Mouse (Mus musculus) liver, embryonic 12.5 days (tissue): ENCODE measurements around the gene Taf3. TPM values are rescaled to one million over a fixed set of nuclear protein-coding genes. Genes with fewer than 3 reads are reported as not detected.

Source experiments
- ATAC-seq: fragments of 200-750 bp; cut with Nextera tagmentation; 2 replicates; pipeline ENCODE4 v1.8.0; 2017; ENCODE audit warnings: moderate number of reproducible peaks, mild to moderate bottlenecking, moderate library complexity
- H3K27ac ChIP-seq: fragments of 300-500 bp; sonication (generic); 2 replicates; pipeline ENCODE4 v1.5.1; 2016; ENCODE audit warnings: mild to moderate bottlenecking
- H3K27me3 ChIP-seq: fragments of 300-500 bp; sonication (generic); replicated peaks from 2 replicates; pipeline ENCODE4 v1.6.1; 2016; ENCODE audit warnings: mild to moderate bottlenecking, moderate library complexity
- H3K36me3 ChIP-seq: fragments of 300-500 bp; sonication (generic); 2 replicates; pipeline ENCODE4 v1.6.1; 2016; ENCODE audit warnings: mild to moderate bottlenecking, moderate library complexity
- H3K4me1 ChIP-seq: fragments of 300-500 bp; sonication (generic); 2 replicates; pipeline ENCODE4 v1.6.1; 2016
- H3K4me2 ChIP-seq: fragments of 300-500 bp; sonication (generic); 2 replicates; pipeline ENCODE4 v1.6.1; 2016; ENCODE audit warnings: mild to moderate bottlenecking, moderate library complexity
- H3K4me3 ChIP-seq: fragments of 300-500 bp; sonication (generic); 2 replicates; pipeline ENCODE4 v1.5.1; 2016; ENCODE audit warnings: mild to moderate bottlenecking, moderate library complexity
- H3K9ac ChIP-seq: fragments of 300-500 bp; sonication (generic); 2 replicates; pipeline ENCODE4 v1.6.1; 2016; ENCODE audit warnings: mild to moderate bottlenecking, moderate library complexity
- H3K9me3 ChIP-seq: fragments of 300-500 bp; sonication (generic); replicated peaks from 2 replicates; pipeline ENCODE4 v1.6.1; 2016; ENCODE audit warnings: mild to moderate bottlenecking, moderate library complexity
- WGBS: fragments of 180-500 bp; shearing (Covaris S2); methylation state at CpG from one replicate; pipeline ENCODE4 v1.1.7; 2016; ENCODE audit not compliant: insufficient replicate concordance; 5-methylcytosine and 5-hydroxymethylcytosine counted together
- polyA plus RNA-seq: library from polyadenylated mRNA; unstranded; fragments of >200 nt; fragmentation: Nextera tagmentation; extraction: Ambion mirVana; gene quantifications from 2 replicates; pipeline ENCODE4 v1.2.1, GENCODE M21; 2016

Taf3 gene
- polyA plus RNA-seq, 1 experiment from 2014 or later = 10.0 TPM

GRCm38 (mm10) chr2:9943011-9943410, 105.4 kb downstream of the Taf3 start:
- no peak for ATAC-seq
- H3K4me2 ChIP-seq = no peak overlapping the region
- H3K27ac ChIP-seq = no peak overlapping the region
- WGBS = 74% methylated on average over 1 of the region's 1 CpGs
- H3K27me3 ChIP-seq = no peaks in the 10 kb centered on the region
- no peaks in the 10 kb centered on the region for H3K9me3 ChIP-seq
- peaks cover 14% of the 10 kb centered on the region for H3K36me3 ChIP-seq
- H3K4me1 ChIP-seq = no peaks in the 10 kb centered on the region
- no peak overlapping the region for H3K9ac ChIP-seq
- no peak overlapping the region for H3K4me3 ChIP-seq

GRCm38 (mm10) chr2:9939250-9939649, 109.1 kb downstream of the Taf3 start:
- 87% methylated on average over 4 of the region's 4 CpGs for WGBS
- Histone ChIP-seq H3K4me2 (no peak overlapping the region), H3K9ac (no peak overlapping the region), H3K27ac (no peak overlapping the region), H3K27me3 (no peaks in the 10 kb centered on the region), H3K4me3 (no peak overlapping the region), H3K36me3 (peaks cover 12% of the 10 kb centered on the region), H3K9me3 (no peaks in the 10 kb centered on the region), H3K4me1 (no peaks in the 10 kb centered on the region)
- no peak for ATAC-seq

DNA sequence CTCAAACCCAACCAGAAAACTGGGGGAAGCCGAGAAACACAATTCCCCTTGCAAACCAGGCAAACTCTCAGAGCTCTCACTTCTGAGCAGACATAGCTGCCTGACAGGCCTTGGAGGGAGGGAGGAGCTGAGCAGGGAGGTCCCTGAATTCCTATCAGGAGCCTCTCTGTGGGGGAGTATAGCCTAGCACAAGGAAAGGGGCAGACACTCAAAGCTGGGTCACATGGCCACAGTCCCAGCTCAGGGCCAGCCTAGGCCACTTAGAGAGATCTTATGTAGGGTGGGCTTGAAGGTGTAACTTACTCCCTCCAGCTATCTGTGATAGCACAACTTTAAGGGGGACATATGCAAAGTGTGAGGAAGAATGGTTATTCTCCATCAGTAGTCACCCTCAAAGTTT, 112.4 kb downstream of the Taf3 start:
- no peak for ATAC-seq

DNA sequence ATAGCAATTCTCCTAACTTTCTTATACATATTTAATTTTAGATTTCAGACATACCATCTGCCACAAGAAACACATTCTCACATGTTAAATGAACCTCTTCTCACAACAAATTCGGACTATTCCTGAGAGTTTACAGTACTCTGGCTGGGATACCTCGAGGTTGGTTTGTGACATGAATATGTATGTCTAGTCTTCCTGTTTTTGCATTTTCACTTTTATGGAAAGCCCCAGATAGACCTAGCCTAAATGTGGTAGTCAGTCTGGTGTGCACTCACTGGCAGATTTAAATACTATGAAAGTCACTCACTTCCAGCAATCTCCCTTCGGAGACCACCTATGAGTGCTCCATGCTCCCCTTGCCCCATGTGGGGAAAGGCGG, 121.5 kb downstream of the Taf3 start:
- H3K4me3 ChIP-seq = no peak overlapping the region
- no peaks in the 10 kb centered on the region for H3K9me3 ChIP-seq
- H3K9ac ChIP-seq = no peak overlapping the region
- H3K27ac ChIP-seq = no peak overlapping the region
- WGBS = 74% methylated on average over 4 of the region's 4 CpGs
- no peak overlapping the region for H3K4me2 ChIP-seq
- H3K36me3 ChIP-seq = peaks cover 20% of the 10 kb centered on the region
- no peak for ATAC-seq
- peaks cover 5% of the 10 kb centered on the region; the same call in 1 of the 2 replicates for H3K4me1 ChIP-seq
- H3K27me3 ChIP-seq = no peaks in the 10 kb centered on the region

More for the DNA sequence above, 112.4 kb downstream of the Taf3 start:
- Histone ChIP-seq H3K4me3 (no peak overlapping the region), H3K36me3 (peaks cover 12% of the 10 kb centered on the region), H3K4me1 (no peaks in the 10 kb centered on the region), H3K27me3 (no peaks in the 10 kb centered on the region), H3K9ac (no peak overlapping the region), H3K27ac (no peak overlapping the region), H3K4me2 (no peak overlapping the region), H3K9me3 (no peaks in the 10 kb centered on the region)
- 71% methylated on average over 1 of the region's 1 CpGs for WGBS

DNA sequence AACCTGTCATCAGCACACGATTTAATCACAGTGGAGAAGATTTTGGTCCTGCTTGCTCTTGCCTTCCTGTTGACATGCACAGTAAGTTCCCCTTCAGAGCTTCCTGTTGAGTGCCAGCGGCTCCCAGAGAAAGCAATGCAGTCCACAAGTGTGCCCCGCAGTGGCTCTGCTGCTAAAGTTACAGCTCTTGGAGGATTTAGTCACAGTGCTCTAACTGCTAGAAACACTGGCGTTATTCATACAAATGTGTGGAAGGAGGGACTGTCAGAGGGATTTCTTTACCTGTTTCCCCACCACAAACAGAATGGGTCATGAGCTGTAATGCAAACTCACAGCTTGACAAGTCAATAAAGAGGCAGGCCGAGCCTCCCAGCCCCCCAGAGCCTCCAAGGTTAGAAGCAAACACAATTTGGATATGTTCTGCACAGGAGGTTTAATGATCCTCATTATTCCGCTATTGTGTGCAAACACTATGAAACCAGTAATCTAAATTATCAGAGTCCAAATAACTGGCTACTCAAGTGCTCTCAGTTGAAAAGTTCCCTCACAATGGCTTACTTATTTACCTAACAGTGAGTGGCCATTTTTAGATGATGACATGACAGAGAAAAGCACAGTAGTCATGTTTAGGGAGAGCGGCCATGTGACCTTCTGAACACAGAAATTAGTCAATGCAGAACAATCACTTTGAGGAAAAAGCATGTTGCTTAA, 122.0 kb downstream of the Taf3 start:
- H3K27ac ChIP-seq = peak overlapping the region; percentile 37; the same call in 1 of the 2 replicates
- H3K9ac ChIP-seq = no peak overlapping the region
- ATAC-seq = no peak
- WGBS = 41% methylated on average over 7 of the region's 7 CpGs
- H3K36me3 ChIP-seq = peaks cover 20% of the 10 kb centered on the region
- H3K4me3 ChIP-seq = no peak overlapping the region
- peaks cover 5% of the 10 kb centered on the region; the same call in 1 of the 2 replicates for H3K4me1 ChIP-seq
- no peaks in the 10 kb centered on the region for H3K27me3 ChIP-seq
- no peak overlapping the region; the same call in 1 of the 2 replicates for H3K4me2 ChIP-seq
- no peaks in the 10 kb centered on the region for H3K9me3 ChIP-seq

GRCm38 (mm10) chr2:9918691-9919471, 129.5 kb downstream of the Taf3 start:
- ATAC-seq = peak; percentile 73
- H3K4me3 ChIP-seq = no peak overlapping the region
- H3K27me3 ChIP-seq = no peaks in the 10 kb centered on the region
- peak overlapping the region; percentile 58 for H3K27ac ChIP-seq
- H3K9ac ChIP-seq = no peak overlapping the region
- H3K4me1 ChIP-seq = no peaks in the 10 kb centered on the region
- peaks cover 49% of the 10 kb centered on the region for H3K36me3 ChIP-seq
- 78% methylated on average over 17 of the region's 17 CpGs for WGBS
- H3K9me3 ChIP-seq = no peaks in the 10 kb centered on the region
- H3K4me2 ChIP-seq = no peak overlapping the region

- WGBS = 88% methylated on average over 9 of the region's 9 CpGs
- H3K4me1 ChIP-seq = 0 out of 2 replicates have a peak, but pooled peaks cover 4% of the 10 kb centered on the region
- H3K27ac ChIP-seq = no peak overlapping the region
- no peak for ATAC-seq
- no peaks in the 10 kb centered on the region for H3K27me3 ChIP-seq
- no peaks in the 10 kb centered on the region for H3K9me3 ChIP-seq
- no peak overlapping the region for H3K9ac ChIP-seq
- peaks cover 43% of the 10 kb centered on the region for H3K36me3 ChIP-seq
- no peak overlapping the region for H3K4me3 ChIP-seq
- no peak overlapping the region for H3K4me2 ChIP-seq
These were observed 130.8 kb downstream of the Taf3 start for GRCm38 (mm10) chr2:9917602-9918001.

DNA sequence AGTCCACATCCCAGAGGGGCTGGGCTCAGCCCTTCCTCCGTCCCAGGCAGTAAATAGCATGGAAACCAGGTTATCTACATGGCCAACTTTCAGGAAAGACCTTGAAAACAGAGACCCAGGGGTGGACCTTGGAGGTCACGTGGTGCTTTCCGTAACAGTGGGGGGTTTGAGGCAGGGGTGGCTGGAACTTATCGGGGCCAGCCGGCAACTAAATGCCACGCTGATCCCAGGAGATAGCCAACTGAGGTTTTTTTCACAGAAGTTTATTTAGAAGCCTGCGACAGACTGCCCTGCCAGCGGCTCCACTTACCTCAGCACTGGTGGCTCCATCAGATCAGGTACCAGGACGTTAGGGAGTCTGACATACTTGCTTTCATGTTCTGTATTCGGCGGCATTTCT, 142.4 kb downstream of the Taf3 start:
- 0 out of 2 replicates have a peak overlapping the region, but pooled peaks have one; percentile 11 for H3K27ac ChIP-seq
- H3K27me3 ChIP-seq = peaks cover 17% of the 10 kb centered on the region
- peak; percentile 73 for ATAC-seq
- H3K4me3 ChIP-seq = peak overlapping the region; percentile 34
- H3K36me3 ChIP-seq = no peaks in the 10 kb centered on the region
- H3K9ac ChIP-seq = no peak overlapping the region
- H3K9me3 ChIP-seq = no peaks in the 10 kb centered on the region
- H3K4me1 ChIP-seq = peaks cover 10% of the 10 kb centered on the region
- WGBS = 2% methylated on average over 11 of the region's 11 CpGs
- H3K4me2 ChIP-seq = peak overlapping the region; percentile 58

GRCm38 (mm10) chr2:9903854-9904560, 144.4 kb downstream of the Taf3 start:
- no peak for ATAC-seq
- H3K4me2 ChIP-seq = no peak overlapping the region
- 40% methylated on average over 14 of the region's 14 CpGs for WGBS

GRCm38 (mm10) chr2:9897846-9898245, 150.6 kb downstream of the Taf3 start:
- H3K4me2 ChIP-seq = no peak overlapping the region
- H3K27ac ChIP-seq = no peak overlapping the region
- 34% methylated on average over 8 of the region's 8 CpGs for WGBS
- no peaks in the 10 kb centered on the region for H3K9me3 ChIP-seq
- H3K9ac ChIP-seq = no peak overlapping the region
- H3K27me3 ChIP-seq = peaks cover 79% of the 10 kb centered on the region
- ATAC-seq = no peak
- no peaks in the 10 kb centered on the region for H3K36me3 ChIP-seq
- peaks cover 5% of the 10 kb centered on the region; the same call in 1 of the 2 replicates for H3K4me1 ChIP-seq
- no peak overlapping the region for H3K4me3 ChIP-seq

More at GRCm38 (mm10) chr2:9903854-9904560, 144.4 kb downstream of the Taf3 start:
- peaks cover 10% of the 10 kb centered on the region for H3K4me1 ChIP-seq
- no peaks in the 10 kb centered on the region for H3K9me3 ChIP-seq
- H3K4me3 ChIP-seq = no peak overlapping the region
- no peaks in the 10 kb centered on the region for H3K36me3 ChIP-seq
- no peak overlapping the region for H3K27ac ChIP-seq
- H3K9ac ChIP-seq = no peak overlapping the region
- peaks cover 28% of the 10 kb centered on the region for H3K27me3 ChIP-seq

- 0 out of 2 replicates have a peak overlapping the region, but pooled peaks have one; percentile 22 for H3K4me2 ChIP-seq
- WGBS = 1% methylated on average over 22 of the region's 22 CpGs
- H3K36me3 ChIP-seq = no peaks in the 10 kb centered on the region
- peaks cover 5% of the 10 kb centered on the region; the same call in 1 of the 2 replicates for H3K4me1 ChIP-seq
- no peaks in the 10 kb centered on the region for H3K9me3 ChIP-seq
- no peak for ATAC-seq
- no peak overlapping the region for H3K27ac ChIP-seq
- H3K27me3 ChIP-seq = peaks cover 85% of the 10 kb centered on the region
- H3K4me3 ChIP-seq = peak overlapping the region; percentile 3; the same call in 1 of the 2 replicates
- H3K9ac ChIP-seq = no peak overlapping the region
These were observed 152.2 kb downstream of the Taf3 start for GRCm38 (mm10) chr2:9896097-9896770.
